Mouse (Mus musculus) testis, postnatal 14 days (tissue): ENCODE measurements around the gene Taf10.
"Not testable (repeated sequence)": the region's sequence is repeated elsewhere in the genome, so short reads cannot be mapped to it uniquely, and the experiment has no call there.

Source experiments
- DNase-seq: peaks from one replicate; pipeline ENCODE4 v3.0.0; 2021; ENCODE audit warnings: low spot score

Taf10 gene

GRCm38 (mm10) chr7:105752716-105753115 lies 8.6 kb upstream of the Taf10 start:
- no peak for DNase-seq

DNA sequence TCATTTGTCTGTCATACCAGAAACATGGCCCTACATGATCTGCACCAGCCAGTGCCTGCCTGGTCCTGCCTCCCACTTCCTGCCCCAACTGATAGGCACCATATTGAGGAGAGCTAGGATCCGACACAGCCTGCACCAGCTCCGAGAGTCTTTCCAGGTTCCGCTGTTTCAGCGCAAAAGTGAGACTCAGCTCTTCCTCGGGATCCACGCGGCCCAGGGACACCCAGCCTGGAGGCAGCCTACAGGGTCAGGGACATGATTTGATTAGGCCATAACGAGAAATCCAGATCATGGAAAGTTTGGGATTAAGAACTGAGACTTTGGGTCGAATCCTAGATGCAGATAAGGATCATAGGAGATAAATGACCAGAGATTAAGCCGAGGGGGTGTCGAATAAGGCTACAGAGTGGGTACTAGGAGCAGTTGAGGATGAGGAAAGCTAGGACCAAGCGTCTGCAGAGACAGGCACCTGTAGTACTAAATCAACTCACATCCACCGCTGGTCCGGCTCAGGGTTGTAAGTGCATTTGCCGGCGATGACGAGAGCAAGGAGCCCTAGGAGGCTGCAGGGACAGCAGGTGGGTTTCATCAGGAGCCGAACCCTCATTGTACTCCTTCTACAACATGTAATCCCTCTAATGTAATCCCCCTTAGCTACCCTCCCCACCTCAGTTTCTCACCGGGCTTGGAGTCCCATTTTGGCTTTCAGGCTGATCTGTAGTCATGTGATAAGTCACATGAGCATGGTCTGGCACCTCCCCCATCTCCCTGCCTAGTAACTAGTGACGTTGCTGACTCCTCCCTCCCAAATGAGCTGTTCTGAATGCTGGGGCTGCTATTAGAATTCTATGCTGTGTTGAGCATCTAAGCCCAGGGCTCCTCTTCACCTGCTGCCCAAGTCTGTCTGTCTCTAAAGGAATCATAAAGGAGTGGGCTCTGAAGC lies 7.6 kb upstream of the Taf10 start, which contains the start of gene Tpp1:
Gene Tpp1, minus strand, starts transcription at position 745 of the 943 bp plus-strand sequence.
- peak; percentile 81 for DNase-seq

DNA sequence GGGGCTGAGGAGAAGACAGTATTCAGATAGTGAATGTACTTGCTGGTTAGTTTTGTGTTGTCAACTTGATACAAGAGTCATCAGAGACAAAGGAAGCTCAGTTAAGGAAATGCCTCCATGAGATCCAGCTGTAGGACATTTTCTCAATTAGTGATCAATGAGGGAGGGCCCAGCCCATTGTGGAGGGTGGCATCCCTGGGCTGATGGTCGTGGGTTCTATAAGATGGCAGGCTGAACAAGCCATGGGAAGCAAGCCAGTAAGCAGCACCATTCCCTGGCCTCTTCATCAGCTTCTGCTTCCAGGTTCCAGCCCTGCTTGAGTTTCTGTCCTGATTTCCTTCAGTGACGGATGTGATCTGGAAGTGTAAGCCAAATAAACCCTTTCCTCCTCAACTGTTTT lies 3.6 kb upstream of the Taf10 start:
- DNase-seq = no peak

- not testable (repeated sequence) for DNase-seq
Measured at GRCm38 (mm10) chr7:105743246-105743925, 775 bp downstream of the Taf10 start.

DNA sequence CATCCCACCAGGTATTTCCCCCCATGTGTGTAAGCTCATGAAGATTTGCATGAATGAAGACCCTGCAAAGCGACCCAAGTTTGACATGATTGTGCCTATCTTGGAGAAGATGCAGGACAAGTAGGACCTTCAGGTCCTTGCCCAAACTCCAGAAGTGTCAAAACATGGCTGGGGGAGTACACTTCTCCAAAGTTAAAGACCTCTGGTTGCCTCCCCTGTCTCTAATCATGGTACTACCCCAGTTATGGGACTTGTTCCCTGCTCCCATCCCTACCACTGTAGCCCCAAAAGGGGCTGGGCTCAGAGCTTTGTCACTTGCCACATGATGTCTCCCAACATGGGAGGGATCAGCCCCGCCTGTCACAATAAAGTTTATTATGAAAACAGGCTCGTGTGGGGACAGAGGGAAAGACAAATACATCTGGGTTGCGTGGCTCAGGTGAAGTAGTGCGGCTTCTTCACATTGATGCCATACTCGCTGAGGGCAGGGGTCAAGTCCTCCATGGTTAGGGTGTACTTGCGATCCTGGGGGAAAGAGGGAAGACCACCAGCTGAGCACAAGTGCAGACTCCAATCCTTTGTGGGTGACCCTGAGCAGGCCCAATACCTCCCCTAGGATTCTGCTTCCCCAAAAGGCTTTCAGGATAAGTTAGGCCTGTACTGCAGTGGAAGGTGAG lies 1.5 kb downstream of the Taf10 start:
- DNase-seq = not testable (repeated sequence)

DNA sequence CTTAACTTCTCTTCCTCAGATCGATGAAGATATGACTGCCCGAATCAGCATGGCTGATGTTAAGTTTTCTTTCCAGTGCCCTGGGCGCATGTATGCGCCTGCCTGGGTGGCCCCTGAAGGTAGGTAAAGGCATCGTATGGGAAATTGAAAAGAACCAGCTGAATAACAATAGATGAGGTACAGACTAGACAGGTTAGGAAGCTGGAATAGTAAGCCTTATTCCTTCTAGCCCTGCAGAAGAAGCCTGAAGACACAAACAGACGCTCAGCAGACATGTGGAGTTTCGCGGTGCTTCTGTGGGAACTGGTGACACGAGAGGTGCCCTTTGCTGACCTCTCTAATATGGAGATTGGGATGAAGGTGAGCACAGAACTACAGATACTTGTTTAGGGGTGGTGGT lies 2.2 kb downstream of the Taf10 start:
- no peak for DNase-seq

DNA sequence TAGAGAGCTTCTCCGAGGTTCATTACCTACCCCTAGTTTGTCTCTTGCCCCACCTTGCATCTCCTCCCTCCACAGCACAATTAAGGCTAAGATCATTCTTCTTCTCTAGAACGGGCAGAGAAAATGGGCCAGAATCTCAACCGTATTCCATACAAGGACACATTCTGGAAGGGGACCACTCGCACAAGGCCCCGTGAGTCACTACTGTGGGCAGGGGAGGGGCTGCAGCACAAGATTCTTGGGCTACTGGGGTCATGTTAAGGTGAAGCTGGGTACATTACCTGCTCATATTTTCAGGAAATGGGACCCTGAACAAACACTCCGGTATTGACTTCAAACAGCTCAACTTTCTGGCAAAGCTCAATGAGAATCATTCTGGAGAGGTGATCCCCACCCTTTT lies 3.3 kb downstream of the Taf10 start:
- DNase-seq = no peak

DNA sequence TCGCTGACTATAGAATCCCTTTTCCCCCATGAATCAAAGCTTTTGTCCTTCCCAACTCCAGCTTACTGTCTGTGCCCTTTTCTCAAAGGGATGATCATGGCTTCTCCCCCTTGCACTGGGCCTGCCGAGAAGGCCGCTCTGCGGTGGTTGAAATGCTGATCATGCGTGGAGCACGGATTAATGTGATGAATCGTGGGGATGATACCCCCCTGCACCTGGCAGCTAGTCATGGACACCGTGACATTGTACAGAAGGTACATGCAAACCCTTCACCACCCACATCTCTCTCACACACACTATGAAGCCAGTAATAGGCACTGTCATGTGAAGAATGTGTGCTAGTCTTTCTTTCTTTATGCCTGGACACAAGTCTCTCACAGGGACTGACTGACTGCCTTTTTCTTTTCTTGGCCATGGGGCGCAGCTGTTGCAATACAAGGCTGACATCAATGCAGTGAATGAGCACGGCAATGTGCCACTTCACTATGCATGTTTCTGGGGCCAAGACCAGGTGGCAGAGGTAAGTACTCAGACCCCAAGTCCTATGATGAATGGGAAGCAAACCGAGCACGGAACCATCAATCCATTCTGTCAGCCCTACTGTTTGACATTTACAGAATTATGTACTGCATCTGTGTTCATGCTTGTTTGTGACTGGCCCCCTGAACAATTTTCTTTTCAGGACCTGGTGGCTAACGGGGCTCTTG lies 3.9 kb downstream of the Taf10 start:
- DNase-seq = no peak

DNA sequence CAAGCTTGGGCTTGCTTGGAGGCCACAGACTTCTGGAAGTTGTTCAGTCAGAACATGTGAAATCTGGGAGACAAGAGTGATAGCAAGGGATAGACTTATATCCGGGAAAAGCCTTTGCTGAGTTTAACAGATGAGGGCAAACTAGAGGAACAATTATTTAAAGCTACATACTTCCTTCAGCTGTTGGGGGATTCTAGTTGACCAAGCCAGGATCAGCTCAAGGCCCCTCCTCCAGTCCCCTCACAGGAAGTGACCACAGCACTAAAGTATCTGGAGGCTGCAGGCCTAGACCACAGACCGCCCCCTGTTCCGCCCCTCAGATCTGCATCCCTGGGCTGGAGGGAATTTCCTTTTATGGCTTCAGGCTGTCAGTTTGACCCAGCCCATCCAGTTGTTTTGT lies 5.2 kb downstream of the Taf10 start:
- DNase-seq = peak; percentile 51

- DNase-seq = no peak
Measured at GRCm38 (mm10) chr7:105738286-105738685, 5.9 kb downstream of the Taf10 start.

- no peak for DNase-seq
Measured at GRCm38 (mm10) chr7:105737648-105738047, 6.5 kb downstream of the Taf10 start.

GRCm38 (mm10) chr7:105736911-105737521 lies 7.1 kb downstream of the Taf10 start, which contains the start of gene Rrp8:
TSS of gene Rrp8 (minus strand) at chr7:105737385.
- DNase-seq = peak; percentile 52

GRCm38 (mm10) chr7:105736264-105736901 lies 7.8 kb downstream of the Taf10 start, which contains the start of gene Ilk:
TSS of gene Ilk (plus strand) at chr7:105736592.
- peak; percentile 93 for DNase-seq

GRCm38 (mm10) chr7:105735464-105735863 lies 8.7 kb downstream of the Taf10 start:
- not testable (repeated sequence) for DNase-seq

DNA sequence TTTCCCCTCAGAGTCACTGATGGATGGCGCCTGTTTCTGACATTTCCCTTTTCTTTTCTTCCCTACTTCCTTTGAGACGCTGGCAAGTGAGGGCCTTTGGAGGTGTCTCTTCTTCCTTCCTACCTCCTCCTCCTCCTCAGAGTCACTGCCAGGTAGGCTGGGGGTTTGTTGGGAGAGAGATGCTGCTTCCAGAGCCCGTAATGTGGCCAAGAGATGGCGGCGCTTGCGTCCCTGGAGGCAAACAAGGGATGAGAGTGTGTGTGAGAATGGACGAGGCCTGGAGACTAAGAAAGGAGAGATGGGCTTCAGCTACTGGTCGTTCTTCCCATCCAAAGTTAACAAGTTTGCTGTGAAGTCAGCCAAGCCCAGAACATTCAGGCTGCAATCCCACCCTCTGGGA lies 9.3 kb downstream of the Taf10 start:
- DNase-seq = no peak

GRCm38 (mm10) chr7:105733836-105734235 lies 10.3 kb downstream of the Taf10 start:
- no peak for DNase-seq

- no peak for DNase-seq
Measured at GRCm38 (mm10) chr7:105728701-105729428, 15.3 kb downstream of the Taf10 start.

DNA sequence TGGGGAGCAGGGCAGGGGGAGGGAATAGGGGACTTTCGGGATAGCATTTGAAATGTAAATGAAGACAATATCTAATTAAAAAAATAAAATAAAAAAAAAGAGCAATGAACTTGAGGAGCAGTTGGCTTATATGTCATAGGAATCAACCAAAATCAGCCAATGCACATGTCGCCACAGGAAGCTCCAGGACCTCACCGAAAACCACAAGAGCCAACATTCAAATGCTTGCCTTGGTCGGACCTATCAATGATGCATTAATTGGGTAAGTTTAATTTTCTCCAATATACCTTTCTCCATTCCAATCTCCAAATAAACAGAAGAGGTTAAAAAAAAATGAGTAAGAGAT lies 17.2 kb downstream of the Taf10 start:
- no peak for DNase-seq

GRCm38 (mm10) chr7:105726144-105726979 lies 17.8 kb downstream of the Taf10 start:
- DNase-seq = no peak
